Mouse (Mus musculus): Measurements from ENCODE around the gene Ninl.

The Ninl gene

GRCm38 (mm10) chr2:150904936-150905450 lies 134.2 kb downstream of the Ninl start, which contains the start of gene Gins1:
Gene Gins1 (plus strand): TSS chr2:150905400.
- in situ Hi-C loops (cut with MboI), result loop anchor here (25.0 kb wide), 1 partner anchor 768 kb away; the partner anchor contains the start of gene Zfp120

GRCm38 (mm10) chr2:150904272-150904935 lies 134.8 kb downstream of the Ninl start, which contains the start of gene Abhd12:
Gene Abhd12 (minus strand): TSS chr2:150904741.
- in situ Hi-C loops (cut with MboI), result loop anchor here (25.0 kb wide), 1 partner anchor 767 kb away; the partner anchor contains the start of gene Zfp120

GRCm38 (mm10) chr2:150902347-150902746 lies 136.8 kb downstream of the Ninl start:
- in situ Hi-C loops (cut with MboI), result loop anchor here (25.0 kb wide), 1 partner anchor 765 kb away; the partner anchor contains the start of gene Zfp120

- in situ Hi-C loops (cut with MboI), result loop anchor here (25.0 kb wide), 1 partner anchor 763 kb away; the partner anchor contains the start of gene Zfp120
Measured at GRCm38 (mm10) chr2:150900341-150900740, 138.8 kb downstream of the Ninl start.

- in situ Hi-C loops (cut with MboI), result no loop called here
Measured at GRCm38 (mm10) chr2:150895691-150896252, 143.4 kb downstream of the Ninl start.

GRCm38 (mm10) chr2:150894617-150895267 lies 144.4 kb downstream of the Ninl start:
- in situ Hi-C loops (cut with MboI), result no loop called here

GRCm38 (mm10) chr2:150887370-150887769 lies 151.8 kb downstream of the Ninl start:
- in situ Hi-C loops (cut with MboI), result no loop called here

- in situ Hi-C loops (cut with MboI), result no loop called here
Measured at GRCm38 (mm10) chr2:150886315-150886714, 152.9 kb downstream of the Ninl start.

GRCm38 (mm10) chr2:150885814-150886213 lies 153.4 kb downstream of the Ninl start:
- in situ Hi-C loops (cut with MboI), result no loop called here

GRCm38 (mm10) chr2:150884779-150885110 lies 154.4 kb downstream of the Ninl start:
- in situ Hi-C loops (cut with MboI), result no loop called here

Measured in mature B cell (primary cell).